Mouse (Mus musculus) right cerebral cortex, adult 2 months (tissue): ENCODE data around the gene D630003M21Rik.

Experiments
- DNase-seq, 2 experiments: peaks; one replicate each; pipeline ENCODE4 v3.0.0; 2021 to 2022; ENCODE audit warnings: low spot score in 2 of 2

D630003M21Rik gene

DNA sequence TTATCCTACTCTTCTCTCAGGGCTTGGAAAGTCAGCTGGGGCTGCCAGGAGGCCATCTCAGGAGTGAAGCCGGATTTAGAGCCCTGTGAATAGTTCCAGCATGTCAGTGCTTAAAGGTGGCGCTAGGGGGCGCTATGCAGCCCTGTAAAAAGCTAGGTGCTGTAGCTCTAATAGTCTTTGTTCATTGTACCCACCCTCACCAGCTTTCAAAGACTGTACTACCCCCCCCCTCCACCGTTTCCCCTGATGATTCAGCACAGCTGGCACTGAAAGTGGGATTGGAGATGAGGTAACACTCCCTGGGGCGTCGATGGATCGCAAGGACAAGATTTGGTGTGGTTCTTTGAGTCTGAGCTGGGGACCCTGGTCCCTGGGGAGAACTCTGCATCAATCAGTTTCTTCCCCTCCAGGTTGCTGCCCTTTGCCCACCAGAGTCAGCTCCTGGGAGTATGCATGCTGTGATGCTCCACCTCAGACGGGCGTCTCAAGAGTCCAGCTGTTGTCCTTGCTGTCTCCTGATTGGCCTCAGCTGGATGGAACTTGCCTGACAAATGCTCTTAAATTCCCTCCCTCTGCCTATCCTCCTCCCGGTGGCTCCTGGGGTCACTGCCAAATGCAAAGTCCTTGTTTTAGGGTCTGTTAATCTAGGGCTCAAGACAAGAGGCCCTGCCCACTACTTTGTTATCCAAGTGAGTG, 33.9 kb downstream of the D630003M21Rik start:
- peak; percentile 44 to 56 for DNase-seq

DNA sequence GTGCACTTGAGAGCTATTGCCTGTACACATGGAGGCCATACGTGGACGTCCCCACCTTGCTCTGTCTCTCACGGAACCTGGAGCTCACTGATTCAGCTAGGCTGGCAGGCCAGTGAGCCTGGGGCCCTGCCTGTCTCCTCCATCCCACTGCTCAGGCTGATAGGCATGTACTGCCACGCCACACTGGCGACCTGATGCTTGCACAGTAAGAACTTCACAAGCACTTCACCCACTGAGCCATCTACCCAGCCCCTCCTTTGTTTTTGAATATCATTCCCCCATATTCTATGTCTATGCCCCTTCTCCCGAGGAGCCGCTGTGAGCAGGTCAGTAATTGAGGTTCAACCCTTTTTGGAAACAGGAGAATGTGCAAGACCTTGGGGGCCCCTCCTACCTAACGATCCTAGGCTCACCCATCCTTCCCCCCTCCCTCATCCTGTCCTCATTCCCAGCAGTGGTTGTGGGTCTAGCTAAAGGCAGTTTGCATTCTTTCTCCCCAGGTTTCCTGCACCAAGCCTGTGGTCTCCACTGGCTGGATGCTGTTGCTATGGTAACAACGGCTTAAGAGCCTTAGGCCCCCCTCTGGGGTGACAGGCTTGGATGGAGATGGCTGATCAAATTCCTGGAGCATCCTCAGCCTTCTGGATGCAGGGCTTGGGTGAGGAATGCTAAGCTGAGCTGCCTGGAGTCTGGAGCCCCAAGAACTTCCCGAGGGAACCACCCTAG, 35.2 kb downstream of the D630003M21Rik start:
- no peak for DNase-seq

DNA sequence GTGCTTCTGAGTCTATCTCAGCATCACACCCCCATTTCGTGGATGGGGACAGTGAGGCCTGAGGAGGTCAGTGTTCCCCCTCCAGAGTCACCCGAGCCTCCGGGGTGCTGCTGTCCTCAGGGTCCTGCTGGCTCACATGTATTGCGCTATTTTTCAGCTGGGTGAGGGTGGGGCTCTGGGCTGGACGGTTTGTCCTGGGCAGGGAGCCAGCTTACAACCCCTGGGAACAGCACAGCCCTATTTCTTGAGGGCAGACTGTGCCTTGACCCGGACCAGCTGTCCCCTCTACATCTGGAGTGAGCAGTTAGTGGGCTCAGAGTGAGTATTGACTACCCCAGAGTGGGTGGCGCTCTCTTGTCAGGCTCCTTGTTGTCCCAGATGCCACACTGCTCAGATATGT, 37.9 kb downstream of the D630003M21Rik start:
- DNase-seq = no peak

DNA sequence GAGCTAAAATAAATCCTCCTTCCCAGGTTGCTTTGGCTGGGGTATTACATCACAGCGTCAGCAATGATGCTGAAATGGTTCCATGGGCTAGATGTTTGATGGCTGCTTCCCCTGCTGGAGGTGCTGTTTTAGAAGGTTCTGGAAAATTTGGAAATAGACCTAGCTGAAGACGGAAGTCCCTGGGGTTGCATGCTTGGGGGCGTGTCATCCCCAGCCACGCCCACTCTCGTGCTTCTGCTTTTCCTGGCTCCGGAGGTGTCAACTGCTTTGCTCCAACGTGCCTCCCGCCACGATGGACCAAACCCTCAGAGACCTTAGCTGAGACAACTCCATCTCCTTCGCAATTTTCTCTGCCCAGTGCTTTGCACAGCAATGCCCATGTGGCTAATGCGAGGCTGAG, 39.6 kb downstream of the D630003M21Rik start:
- DNase-seq = no peak

DNA sequence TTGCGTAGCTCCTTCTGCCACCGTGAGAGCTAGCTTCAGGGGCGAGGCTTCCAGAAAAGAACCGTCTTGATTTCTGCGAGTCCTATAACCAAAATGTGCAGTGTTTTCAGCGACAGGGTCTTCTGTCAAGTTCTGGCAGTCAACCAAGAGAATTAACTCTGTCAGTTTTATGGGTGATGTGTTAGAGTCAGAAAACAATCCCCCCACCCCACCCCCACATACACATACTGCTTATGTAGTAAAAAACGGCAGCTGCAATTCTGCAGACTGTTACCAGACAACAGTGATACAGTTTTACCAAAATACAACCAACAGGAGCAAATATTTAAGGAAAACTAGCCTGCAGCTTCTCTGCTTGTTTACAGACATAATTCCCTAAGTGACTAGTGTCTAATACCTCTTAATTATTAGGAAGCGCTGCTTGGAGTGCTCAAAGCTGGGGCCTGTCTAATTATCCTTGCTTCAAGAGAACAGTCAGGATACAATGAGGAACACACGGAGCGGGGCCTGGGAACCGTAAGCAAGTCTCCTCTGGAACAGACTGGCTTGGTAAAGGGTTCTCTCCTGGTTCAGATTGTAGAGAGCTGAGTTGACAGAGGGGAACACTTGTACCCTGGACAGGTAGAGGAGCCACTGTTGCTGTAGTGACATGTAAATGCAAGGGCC, 42.7 kb downstream of the D630003M21Rik start:
- no peak for DNase-seq

DNA sequence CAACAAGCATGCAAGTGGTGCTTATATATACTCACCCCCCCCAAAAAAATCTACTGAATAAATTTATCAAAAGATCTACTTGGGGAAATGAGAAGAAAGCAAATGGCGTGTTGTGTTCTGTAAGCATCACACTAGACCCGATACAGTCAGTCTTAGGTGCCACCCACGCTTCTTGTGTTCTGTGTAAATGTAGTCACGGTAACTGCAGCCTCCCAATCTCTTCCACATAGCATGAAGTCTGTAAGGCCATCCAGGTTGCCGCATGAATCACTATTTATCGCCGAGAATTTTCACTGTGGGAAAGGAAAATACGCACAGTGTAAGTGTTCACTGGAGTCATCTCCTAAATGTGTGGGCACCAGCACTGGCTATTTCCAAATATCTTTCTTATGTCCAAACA, 45.8 kb downstream of the D630003M21Rik start:
- no peak for DNase-seq

DNA sequence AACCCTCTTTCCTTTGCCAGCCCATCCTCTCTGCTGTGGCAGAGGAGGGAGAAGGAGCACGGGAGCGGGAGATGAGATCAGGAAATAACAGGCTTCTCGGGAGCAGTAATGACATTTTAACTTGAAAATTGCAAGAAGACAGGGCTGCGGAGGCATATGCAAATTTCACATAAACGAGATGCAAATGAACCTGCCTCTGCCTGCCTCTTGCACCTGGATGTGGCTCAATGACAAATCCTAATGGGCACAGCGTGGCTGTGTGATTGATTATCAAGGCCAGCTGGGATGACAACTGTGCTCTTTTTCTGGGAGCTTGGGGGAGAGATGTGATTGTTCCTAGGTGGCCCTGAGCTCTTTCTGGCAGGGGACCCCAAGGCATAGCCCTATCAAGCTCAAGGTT, 47.1 kb downstream of the D630003M21Rik start:
- no peak for DNase-seq

DNA sequence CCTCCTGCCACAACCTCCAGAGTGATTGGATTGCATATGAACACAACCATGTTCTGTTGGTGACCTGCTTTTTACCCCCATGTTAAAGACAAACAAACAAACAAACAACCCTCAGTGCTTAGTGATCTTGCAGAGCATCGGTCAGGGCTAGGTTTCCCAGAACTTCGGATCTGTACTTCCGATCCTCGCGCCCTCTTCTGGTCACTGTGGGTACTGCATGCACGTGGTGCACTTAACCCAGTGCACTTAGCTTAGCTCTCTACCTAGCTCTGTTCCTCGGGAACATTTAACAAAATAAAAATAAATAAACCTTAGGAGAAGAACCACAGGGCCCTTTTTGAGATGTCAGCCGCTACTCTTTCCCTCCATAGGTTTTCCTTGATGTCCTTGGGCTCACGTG, 48.2 kb downstream of the D630003M21Rik start:
- DNase-seq = no peak

DNA sequence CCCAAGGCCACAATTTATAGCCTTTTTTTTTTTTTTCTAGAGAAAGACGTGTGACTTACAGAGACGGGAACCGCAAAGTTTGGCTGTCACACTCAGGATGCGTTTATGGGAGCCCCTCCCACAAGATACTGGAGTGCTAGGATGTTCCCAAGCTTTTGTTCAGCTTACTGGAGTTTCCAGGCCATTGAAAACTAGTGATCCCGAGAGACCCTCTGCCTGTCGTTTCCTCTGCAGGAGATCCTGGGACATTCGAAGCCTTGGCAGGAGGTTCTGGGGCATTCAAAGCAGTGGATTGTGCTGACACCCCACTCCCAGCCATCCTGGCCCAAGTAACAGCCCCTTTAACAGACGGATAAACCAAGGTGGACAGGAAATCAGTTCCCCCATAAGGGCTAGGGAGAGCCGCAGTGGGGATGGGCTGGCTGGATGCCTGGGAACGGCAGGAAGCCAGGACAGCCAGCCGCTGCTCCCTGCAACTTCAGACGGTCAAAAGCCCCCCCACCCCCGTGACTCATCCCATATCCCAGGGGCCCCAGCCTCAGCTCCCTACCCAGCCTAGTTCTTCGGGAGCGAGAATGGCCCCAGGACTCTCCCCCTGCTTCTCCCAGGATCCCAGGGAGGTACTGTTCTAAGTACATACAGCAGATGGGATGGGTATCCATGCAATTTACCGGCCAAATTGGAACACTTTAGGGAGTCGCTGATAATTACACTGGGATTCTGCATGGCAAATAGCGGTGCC, 49.5 kb downstream of the D630003M21Rik start:
- DNase-seq = no peak

DNA sequence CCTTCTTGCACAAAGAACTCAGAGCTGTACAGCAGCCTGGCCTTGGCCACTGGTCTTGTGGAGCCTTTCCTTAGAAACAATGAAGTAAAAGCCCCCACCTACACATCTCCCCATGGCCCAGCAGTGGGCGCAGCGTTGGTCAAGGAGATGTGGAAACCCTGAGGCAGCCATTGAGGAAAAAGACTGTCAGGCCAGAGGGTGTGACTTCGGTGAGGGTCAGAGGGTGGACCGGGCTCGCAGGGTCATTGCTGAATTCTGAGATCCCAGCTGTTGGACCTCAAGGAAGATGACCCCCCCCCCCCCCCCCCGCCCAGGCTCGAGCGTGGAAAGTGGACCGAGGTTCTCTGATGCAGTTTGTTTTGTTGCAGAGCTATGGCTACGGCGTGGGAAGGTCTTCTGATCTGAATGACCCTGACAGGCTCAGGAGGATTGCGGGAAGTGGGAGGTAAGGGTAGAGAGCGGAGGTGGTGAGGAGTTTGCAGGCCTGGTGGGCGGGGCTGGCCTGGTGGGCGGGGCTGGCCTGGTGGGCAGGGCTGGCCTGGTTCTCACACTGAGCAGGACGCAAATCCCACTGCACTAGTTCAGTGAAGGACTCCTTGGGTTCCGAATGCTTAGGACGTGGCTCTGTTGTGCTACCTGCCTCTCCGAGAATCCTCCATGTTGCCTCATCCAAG, 50.2 kb downstream of the D630003M21Rik start:
- DNase-seq = no peak

DNA sequence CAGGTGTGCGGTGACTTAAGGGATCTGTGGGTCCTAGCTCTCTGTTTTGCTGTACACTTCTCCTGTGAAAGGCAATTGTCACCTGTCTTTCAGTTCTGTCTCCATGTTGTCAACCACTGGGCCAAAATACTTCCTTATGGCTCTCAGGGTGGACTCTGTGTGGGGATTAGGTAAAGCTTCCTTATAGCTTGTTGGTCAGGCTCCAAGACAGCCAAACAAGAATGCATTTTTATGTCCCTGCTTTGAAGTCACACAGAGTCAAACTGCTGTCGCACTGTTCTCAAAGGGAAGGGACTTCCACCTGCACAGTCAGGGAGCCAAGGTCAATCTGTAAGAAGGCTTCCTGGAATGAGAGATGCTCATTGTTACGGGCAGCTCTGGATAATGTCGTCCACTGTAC, 50.9 kb downstream of the D630003M21Rik start:
- no peak for DNase-seq

DNA sequence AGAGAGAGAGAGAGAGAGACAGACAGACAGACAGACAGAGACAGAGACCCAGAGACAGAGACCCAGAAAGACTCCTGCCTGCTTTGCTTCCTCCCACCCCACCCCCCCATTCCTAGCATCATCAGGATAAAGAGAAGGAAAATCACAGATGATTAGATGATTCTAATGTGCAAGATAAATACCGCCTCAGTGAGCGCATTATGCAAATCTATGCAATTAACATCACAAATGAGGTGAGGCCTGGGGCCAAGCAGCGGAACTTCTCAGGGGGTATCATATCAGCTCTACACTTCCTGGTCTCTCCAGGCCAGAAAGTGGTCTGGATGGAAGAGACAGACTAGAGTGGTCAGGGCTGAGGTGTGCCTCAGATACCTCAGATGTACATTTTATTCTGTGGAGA, 51.4 kb downstream of the D630003M21Rik start:
- DNase-seq = no peak

DNA sequence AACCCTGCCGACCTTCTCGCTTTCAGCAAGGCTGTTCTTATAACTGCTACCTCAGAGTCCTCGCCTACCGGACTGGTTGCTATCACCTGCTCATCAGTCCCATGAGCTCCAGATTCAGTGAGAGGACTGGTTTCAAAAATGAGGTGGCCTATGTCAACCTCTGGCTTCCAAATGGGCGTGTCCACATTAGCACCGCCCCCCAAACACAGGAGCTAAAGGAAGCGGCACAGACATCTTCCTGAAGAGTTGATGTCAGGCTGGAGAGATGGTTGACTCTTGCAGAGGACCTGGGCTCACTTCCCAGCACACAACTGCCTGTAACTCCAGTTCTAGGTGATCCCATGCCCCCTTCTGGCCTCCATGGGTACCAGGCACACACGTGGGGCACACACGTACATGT, 52.3 kb downstream of the D630003M21Rik start:
- DNase-seq = no peak

DNA sequence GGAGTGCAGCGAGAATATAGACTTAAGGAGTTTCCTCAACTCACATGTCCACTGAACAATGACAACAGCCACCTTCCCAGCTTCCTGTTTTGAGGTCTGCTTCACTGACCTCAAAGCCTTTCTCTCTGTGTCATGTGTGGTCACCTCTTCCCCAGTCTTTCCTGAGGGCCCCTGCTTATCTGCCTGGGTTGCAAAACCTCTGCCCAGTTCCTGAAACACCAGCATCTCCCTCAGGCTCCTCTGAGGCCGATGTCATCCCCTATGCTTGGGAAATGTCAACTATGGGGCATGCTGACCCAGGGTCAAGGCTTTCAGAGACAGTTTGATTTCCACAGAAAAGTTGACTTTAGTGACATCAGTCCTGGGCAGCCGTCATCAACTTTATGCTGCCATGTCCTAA, 53.6 kb downstream of the D630003M21Rik start:
- no peak for DNase-seq

DNA sequence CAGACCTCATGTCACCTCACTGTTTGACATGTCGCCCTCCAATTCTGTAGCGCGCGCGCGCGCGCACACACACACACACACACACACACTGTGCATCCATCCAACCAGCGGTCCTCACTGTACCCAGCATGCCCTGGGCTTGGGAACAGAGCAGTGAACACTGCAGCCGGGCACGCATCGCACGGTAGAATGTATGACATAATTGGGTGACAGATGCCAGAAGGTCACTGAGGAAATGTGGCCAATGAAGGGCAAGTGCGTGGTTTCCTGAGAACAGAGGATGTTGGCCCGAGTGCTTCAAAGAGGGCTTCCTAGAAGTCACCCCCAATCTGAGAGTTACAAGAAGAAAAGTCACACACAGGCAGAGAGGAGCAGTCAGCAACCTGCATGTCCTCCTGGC, 54.1 kb downstream of the D630003M21Rik start:
- DNase-seq = no peak

DNA sequence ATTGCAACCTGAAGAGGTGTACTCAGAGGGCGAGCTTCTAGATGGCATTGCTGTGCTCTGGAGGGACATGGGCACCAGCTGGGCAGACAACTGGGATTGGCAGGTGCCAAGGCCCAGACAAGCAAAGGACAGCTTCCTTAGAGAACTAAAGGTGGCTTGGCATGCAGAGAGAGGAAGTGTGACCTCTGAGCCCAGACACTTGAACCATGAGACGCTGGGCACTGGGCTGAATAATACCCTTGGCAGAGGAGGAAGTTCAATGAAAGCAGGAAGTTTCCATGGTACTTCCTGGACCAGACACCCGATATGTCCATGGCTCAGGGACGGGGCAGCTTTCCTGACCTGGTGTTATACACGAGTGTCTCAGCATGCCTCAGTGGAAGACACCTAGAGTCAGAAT, 54.6 kb downstream of the D630003M21Rik start:
- DNase-seq = no peak

DNA sequence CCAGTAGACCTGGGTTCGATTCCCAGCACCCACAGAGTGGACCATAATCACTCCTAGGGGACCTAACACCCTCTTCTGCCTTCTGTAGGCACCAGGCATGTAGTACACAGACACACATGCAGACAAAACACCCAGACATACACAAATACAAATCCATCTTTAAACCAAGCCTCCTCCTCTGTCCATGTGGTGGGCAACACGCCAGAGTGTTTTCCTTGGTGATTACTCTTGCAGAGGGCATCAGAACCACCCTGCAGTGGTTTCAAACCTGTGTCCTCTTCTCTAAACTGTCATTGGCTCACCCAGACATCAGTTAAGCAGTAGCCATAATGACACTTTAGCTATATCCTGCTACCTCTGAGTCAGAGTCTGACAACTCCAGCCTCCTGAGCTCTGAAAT, 58.6 kb downstream of the D630003M21Rik start:
- DNase-seq = no peak

DNA sequence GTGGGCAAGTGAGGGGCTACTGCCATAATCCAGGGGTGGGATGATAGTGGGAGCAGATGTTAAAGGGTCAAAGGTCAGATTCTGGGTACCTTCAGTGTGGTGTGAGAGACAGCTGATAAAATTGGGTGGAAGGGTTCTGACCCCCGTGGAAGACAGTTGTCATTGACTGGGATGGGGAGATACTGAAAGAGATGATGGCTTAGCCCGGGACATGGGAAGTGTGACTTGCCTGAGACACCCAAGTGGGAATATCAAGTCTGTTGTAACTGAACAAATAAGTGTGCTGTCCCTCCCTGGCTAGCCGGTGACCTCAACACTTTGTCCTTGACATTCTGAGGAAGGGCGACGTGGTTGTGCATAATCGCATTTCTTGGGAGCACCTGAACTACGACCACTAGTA, 59.3 kb downstream of the D630003M21Rik start:
- DNase-seq = no peak

DNA sequence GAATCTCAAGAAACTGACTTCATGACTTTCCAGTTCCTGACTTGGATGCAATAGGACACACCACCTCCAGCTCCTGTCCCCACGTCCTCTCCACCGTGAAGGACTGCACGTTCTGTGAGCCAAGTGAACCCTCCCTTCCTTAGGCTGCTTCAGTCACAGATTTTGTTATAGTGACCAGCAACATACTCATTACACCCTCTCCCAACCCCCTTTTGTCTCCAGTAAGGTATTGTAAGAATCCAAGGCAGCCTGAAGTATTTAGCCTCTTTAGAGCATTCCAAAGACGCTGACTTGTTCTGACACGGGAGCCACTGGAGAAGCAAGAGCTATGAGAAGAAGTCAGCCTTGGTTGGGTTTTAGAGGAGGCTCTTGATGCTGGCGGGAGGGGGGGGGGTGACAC, 59.7 kb downstream of the D630003M21Rik start:
- no peak for DNase-seq

DNA sequence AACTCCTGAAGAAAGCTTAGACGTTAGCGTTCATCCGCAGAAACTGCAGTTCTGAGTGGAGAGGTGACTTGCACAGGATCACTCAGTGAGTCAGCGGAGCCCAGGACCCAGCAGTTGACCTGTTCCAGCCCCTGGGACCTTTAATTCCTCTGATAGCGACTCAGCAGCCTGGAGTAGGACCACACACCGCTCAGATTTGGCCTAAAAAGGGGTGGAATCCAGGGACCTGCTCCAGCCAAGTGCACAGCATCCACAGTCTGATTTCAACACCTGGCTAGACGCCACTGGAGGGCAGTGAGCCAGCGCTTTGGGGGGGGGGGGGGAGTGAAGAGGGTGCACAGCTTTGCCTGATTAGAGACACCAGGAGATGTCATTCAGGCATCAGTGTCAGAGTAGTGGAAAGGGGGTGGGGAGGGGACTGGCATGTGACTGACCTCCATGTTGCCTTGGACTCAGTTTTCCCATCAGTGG, 60.2 kb downstream of the D630003M21Rik start:
- no peak for DNase-seq

DNA sequence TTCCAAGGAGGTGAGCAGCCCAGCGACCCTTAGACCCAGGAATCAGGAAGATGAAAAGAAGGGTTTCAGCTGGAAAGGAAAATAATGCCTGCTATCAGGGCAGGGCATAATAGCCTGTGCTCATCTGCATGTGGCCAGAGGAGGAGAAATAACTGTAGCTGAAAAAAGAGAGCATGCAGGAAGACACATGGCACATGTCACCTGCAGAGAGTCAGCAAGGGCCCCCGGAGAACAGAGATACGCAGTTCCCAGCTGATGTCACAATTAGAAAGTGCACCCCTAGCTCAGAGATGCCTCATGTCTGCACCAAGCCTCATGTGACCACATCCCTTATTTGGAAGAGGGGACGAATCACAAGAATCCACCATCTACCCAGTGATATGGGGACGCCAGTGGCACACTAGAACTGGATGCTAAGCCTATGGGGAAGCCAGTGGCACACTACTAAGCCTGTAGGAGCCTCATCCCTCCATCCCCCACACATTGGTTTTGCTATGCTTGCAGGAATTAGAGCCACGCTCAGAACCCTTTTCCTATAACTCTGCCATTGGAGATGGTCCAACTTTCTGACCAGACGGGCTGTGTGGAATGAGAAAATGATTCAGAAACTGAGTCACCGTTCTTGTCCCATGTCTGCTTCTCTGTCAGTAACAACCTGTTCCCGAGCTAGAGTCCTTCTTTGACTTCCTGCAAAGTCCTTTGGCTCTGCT, 61.4 kb downstream of the D630003M21Rik start:
- peak; percentile 15 to 27 for DNase-seq
